Mouse (Mus musculus) cerebellum, adult 9-10 months (tissue): Measurements from ENCODE around the gene Gm12117.

Experiments used
- DNase-seq: peaks from one replicate; pipeline ENCODE4 v3.0.0; 2022

Gm12117 gene

DNA sequence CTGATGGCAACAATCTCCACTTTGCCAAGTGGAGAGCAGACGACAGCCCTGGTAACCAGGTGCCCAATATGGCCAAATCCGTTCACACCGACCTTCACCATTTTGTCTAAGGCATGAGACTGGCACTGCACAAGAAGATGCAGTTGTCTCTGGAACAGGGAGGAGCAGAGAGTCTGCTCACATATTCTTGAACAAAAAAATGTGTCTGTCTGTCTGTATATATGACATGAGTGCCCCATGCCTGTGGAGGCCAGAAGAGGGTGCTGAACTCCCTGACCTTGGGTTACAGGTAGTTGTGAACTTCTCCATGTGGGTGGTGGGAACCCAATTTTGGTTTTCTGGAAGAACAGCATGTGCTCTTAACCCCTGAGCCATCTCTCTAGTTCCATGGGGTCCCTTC, at the start of gene Gm12117:
Gene Gm12117 (minus strand): TSS at position 101 of the 400 bp plus-strand sequence.
- DNase-seq, result no peak

DNA sequence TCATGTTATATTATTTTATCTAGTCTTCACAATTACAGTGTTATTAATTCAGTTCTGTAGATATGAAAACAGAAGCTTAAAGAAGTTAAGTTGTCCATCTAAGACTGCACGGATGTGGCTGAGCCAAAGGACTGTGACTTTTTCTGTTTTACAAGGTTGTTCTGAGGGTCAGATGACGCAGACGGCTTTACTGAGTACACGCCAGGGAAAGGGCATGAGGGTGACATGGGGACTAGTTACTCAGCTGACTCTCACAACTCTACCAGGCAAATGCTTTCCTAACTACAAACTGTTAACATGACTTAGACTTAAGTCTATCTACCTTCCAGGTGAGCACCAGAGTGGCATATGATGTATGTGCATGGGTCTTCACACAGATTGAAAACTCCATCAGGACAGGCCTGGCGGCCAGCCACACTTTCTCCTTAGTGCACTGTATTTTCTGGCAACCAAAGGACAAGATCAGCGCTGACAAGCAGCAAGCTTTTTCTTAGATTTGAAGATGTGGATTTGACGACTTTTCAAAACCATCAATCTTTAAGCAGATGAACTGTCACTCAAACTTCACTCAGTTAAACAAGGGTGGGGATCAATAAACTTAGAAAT, 42.6 kb upstream of the Gm12117 start:
- no peak for DNase-seq

DNA sequence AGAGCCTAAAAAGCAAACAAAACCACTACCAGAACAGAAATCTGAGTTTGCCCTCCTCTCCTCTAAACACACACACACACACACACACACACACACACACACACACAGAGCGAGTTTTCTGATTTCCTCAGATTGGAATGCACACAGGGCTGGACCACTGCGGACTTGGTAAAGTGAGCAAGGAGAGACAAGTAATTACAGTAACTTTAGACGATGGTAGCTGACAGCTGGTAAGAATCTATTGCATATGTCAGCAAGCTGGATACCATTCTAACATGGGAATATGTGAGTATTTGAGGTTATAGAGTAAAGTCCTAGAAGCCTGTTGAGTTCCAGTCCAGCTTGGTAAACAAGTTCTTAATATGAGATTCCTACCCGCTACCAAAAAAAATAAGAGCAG, 33.0 kb upstream of the Gm12117 start:
- DNase-seq, result no peak

DNA sequence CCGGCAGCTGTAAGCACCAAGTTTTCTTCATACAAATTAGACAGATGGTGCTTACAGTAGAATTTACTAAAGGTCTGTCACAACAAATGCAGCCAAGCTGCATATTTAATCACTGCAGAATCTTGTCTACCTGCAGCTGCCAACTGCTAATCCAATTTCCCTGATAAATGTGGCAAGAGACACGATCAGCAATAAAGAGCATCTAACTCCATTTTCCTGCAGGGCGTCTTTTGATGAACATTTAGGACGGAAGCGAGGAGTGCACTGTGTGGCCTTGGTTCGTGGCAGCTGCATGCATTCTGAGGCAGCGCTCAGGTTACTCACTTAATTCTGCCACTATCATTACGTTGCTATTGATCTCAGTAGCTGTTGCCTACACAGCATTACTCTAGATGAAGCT, 24.3 kb upstream of the Gm12117 start:
- DNase-seq, result peak; percentile 48

DNA sequence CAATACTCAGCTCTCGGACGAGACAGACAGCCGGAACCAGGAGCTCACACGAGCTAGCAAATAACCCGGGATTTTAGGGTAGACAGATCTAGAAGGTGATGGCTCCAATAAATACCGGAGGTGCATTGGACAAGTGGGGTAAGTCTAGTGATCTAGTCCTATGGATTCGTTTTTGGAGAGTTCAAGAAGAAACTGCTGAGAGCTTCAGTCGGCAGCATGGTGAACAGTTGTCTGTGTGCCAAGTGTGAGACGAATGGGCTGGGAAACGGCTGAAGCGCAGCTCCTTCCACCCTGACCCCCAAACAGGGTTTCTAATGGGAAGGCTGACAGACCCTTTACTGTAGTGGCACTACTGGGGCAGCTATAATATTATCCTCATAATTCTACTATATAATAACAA, 22.8 kb upstream of the Gm12117 start:
- peak; percentile 66 for DNase-seq

DNA sequence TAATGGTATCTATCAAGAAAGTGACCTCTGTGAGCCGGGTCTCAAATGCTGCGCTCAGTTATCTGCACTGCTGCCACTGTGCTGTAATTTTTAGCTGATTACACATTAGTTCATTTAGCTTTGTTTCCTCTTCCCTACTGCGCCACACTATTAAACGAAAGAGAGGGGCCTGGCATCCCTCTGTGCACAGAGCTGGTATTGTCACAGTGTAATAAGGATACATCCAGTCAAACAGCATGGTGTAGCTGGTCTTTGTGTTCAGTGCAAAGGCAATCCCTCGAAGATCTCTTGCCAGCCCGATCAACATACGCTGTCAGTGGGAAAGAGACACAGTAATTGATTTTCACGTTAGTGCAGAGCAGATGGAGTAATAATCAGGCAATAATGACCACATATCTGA, 20.6 kb upstream of the Gm12117 start:
- peak; percentile 26 for DNase-seq

DNA sequence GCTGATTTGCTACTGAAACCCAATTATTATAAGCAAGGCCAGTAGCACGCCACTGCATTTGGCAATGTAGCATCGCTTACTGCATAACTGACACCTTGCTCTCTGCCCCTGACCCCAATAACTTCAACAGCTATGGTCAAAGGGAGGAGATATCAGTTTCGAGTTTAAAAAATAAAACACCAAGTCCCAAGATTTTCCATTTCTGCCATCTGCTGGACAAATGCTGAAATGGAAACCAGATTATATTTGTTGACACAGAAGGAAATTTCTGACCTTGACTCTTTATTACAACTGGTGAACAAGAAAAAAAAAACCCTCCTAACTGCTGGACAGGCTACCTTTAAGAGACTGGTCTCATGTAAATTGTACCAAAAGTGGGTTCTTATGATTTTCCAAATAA, 18.9 kb upstream of the Gm12117 start:
- DNase-seq, result peak; percentile 61

DNA sequence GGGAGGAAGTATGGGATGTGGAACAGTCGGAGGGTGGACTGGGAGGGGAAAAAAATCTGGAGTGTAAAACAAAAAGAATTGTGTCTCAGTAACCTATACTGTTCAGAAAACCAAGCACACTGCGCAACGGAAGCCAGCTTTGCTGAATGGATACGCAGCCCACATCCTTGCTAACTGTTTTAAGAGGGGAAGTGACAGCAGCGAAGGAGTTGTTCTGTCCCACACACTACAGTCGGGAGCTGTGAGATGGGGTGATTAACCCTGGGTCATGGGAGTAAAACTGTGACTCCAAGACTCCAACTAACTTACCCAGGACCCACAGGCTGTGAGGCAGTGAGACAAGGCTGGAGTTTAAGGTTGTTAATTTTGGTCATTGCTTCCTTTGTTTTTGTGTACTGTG, 17.5 kb upstream of the Gm12117 start:
- no peak for DNase-seq

DNA sequence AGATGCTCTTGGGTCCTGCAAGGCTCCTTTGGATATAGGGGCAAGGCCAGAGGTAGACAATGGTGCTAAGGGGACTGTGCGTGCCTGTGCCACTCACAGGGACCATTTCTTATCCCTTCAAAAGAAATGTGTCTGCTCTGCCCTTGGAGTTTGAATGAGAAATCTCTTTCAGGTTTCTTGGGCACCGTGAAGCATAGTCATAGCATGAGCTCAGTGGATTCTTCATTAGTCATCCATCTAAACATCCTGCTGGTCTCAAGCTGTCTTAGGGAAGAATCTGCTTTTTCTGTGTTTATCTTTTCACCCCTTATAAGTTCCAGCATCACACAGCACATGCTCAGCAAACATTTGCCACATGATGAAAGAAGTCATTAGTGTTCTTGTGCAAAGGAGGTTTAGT, 2.0 kb upstream of the Gm12117 start:
- no peak for DNase-seq

DNA sequence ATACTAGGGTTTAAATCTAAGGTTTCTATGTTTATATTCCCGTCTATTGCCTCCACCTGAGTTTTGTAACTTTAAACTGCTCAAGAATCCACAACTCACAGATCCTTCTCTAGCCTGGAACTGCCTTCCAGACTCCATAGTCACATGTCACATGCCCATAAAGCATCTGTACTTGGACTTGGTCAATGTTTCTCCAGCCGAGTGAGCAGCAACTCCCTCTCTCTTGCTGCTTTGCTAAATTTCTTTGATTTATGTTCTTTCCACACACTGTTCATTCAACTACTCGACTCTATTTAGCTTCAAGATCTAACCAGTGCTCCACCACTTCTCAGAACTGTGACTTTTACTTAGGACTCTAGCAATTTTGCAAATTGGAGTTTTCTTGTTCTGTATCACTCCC, 1.7 kb downstream of the Gm12117 start:
- no peak for DNase-seq

DNA sequence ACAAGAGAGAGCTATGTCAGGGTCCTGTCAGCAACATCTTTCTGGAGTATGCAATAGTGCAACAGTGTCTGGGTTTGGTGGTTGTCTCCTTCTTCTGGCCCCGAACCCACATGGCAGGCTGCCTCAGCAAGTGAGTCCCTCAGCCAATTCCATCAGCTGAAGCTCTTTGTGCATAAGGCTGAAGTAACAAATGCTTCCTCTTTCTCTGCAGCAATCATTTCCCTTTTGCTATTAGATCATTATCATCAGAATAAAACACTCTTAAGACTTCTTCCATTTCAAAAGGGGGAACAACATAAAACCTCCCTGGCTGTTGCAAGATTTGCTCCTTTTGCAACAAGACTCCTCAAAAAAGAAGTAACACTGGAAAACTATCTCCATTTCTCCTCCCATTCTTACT, 2.2 kb downstream of the Gm12117 start:
- no peak for DNase-seq

DNA sequence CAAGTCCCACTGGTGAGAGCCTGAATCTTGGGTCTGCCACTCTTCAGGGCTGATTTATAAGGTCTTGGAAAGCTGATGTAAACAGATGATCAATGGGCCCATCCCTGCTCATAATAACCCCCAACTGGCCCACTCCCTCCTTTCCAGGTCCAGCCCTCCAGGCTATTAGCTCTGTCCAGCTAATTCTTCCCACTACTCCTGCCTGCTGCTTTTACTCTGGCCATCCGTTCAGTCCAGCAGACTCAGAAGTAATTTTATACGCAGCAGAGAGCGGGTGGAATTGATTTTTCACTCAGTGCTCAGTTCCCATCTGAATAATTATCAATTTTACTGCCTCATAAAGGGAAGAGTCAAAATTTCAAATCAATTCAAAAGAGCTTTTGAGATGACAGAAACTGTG, 36.2 kb downstream of the Gm12117 start:
- DNase-seq, result no peak

DNA sequence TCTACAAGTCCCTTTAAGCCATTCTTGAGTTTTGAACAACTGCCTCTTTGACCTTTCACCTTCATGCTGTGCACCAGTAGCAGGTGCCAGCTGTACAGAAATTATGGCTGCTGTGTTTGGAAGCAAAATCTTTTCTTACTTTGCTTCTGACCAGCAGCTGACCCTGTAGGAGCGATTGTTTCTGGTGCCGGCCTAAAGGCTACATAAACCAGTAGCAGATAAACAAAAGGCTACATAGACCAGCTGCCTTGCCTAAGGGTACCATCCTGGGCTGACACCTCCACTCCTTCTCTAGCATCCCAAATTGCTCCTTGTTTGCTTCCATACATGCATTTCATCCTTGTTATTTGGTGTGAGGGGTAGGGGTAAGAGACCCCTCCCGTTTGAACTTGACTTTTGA, 42.4 kb downstream of the Gm12117 start:
- DNase-seq, result no peak

DNA sequence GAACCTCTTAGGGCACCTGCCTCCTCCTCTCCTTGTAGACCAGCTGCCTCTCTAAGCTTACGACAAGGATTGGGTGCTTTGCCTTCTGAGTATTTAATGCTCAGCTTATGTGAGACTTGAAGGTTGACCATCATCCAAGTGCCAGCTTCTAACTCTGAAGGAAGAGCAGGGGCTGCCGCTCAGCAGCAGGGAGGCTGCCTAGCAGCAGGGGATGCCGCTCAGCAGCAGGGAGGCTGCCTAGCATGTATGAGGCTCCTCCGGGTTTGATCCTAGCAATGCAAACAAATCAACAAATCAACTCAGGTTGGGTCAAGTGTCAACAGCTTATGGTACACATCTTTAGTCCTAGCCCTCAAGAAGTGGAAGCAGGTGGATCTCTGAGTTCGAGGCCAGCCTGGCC, 44.5 kb downstream of the Gm12117 start:
- DNase-seq, result no peak

DNA sequence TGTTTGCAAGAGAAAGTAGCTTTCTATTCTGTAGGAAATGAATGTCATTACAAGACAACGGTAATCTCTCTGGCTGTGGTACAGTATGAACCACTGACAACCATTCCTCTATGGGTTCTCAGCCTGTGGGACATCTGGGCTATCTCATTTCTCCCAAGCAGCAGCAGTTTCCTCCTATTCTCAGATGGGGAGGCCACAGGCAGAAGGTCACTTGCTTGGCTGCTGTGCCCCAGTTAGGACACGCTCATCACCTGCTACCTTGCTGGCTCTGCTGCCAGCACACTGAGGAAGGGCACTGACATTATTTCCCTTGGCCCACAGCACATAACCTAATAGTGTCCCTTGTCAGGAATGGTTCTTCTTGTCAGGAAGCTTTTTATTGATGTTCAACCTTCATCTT, 48.4 kb downstream of the Gm12117 start:
- DNase-seq, result no peak

DNA sequence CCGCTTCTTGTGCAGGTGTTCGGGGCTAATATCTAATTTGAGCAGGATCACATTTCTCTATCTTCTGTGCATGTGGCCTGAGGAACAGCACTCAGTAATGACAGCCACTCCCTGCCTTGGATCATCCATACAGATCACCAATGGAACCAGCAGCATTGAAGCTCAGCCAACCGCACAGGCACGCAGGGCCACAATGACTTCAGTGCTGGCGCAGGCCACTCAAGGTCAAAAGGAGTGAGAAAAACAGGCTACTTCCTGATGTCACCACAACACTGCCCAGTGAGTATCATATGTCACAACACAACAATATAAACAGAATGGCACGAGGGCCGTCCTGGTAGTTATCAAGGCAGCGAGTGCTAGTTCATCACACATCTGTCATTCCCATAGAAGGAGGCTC, 50.0 kb downstream of the Gm12117 start:
- no peak for DNase-seq
